Mouse (Mus musculus): Measurements from ENCODE around the gene Rnf144a. TPM values are rescaled to one million over a fixed set of nuclear protein-coding genes. Genes with fewer than 3 reads are reported as not detected.

Gene Rnf144a
- total and polyA plus RNA-seq, 2 experiments: 2.0 to 2.3 TPM

GRCm38 (mm10) chr12:26342086-26342485 lies 73.0 kb downstream of the Rnf144a start:
- Histone ChIP-seq H3K4me1 (ENCODE audit: control insufficient read depth, insufficient read depth, low read length) (no peaks in the 10 kb centered on the region; the same call in 1 of the 2 replicates), H3K79me2 (ENCODE audit: control insufficient read depth, insufficient read depth, low read length) (no peaks in the 10 kb centered on the region; the same call in 1 of the 2 replicates), H3K36me3 (ENCODE audit: control insufficient read depth, insufficient read depth, low read length) (no peaks in the 10 kb centered on the region), H3K9ac (ENCODE audit: low read depth, low read length) (no peak overlapping the region), H3K4me3 (ENCODE audit: insufficient read depth, low read depth, low read length) (no peak overlapping the region), H3K27ac (replicated peaks; ENCODE audit: insufficient read depth, low read depth, low read length) (peak overlapping the region; percentile 65), H3K27me3 (ENCODE audit: control insufficient read depth, insufficient read depth, low read length) (no peaks in the 10 kb centered on the region)
- DNase-seq (ENCODE audit: extremely low read depth, low read depth, low spot score): no peak
- 73% methylated on average over 4 of the region's 4 CpGs for WGBS
- TF ChIP-seq CTCF (IDR thresholded peaks at IDR 0.05; ENCODE audit: low read depth, low read length) (no peak), POLR2A (IDR thresholded peaks at IDR 0.05; ENCODE audit: extremely low read depth, insufficient read depth, low read length) (no peak)

- Histone ChIP-seq H3K27ac (replicated peaks; ENCODE audit: insufficient read depth, low read depth, low read length) (no peak overlapping the region), H3K36me3 (ENCODE audit: control insufficient read depth, insufficient read depth, low read length) (no peaks in the 10 kb centered on the region), H3K9ac (ENCODE audit: low read depth, low read length) (no peak overlapping the region), H3K79me2 (ENCODE audit: control insufficient read depth, insufficient read depth, low read length) (no peaks in the 10 kb centered on the region; the same call in 1 of the 2 replicates), H3K27me3 (ENCODE audit: control insufficient read depth, insufficient read depth, low read length) (no peaks in the 10 kb centered on the region), H3K4me3 (ENCODE audit: insufficient read depth, low read depth, low read length) (no peak overlapping the region), H3K4me1 (ENCODE audit: control insufficient read depth, insufficient read depth, low read length) (no peaks in the 10 kb centered on the region; the same call in 1 of the 2 replicates)
- TF ChIP-seq POLR2A (IDR thresholded peaks at IDR 0.05; ENCODE audit: extremely low read depth, insufficient read depth, low read length) (no peak), CTCF (IDR thresholded peaks at IDR 0.05; ENCODE audit: low read depth, low read length) (no peak)
- WGBS: 83% methylated on average over 4 of the region's 4 CpGs
- DNase-seq (ENCODE audit: extremely low read depth, low read depth, low spot score): no peak
Measured at GRCm38 (mm10) chr12:26340621-26341020, 74.4 kb downstream of the Rnf144a start.

GRCm38 (mm10) chr12:26339886-26340285 lies 75.2 kb downstream of the Rnf144a start:
- H3K9ac ChIP-seq (ENCODE audit: low read depth, low read length): no peak overlapping the region

GRCm38 (mm10) chr12:26339181-26339580 lies 75.9 kb downstream of the Rnf144a start:
- DNase-seq (ENCODE audit: extremely low read depth, low read depth, low spot score): no peak
- no peaks in the 10 kb centered on the region; the same call in 1 of the 2 replicates for H3K79me2 ChIP-seq (ENCODE audit: control insufficient read depth, insufficient read depth, low read length)
- no peak overlapping the region for H3K27ac ChIP-seq (replicated peaks; ENCODE audit: insufficient read depth, low read depth, low read length)
- no peaks in the 10 kb centered on the region; the same call in 1 of the 2 replicates for H3K4me1 ChIP-seq (ENCODE audit: control insufficient read depth, insufficient read depth, low read length)
- no peaks in the 10 kb centered on the region for H3K27me3 ChIP-seq (ENCODE audit: control insufficient read depth, insufficient read depth, low read length)
- H3K36me3 ChIP-seq (ENCODE audit: control insufficient read depth, insufficient read depth, low read length): no peaks in the 10 kb centered on the region
- TF ChIP-seq POLR2A (IDR thresholded peaks at IDR 0.05; ENCODE audit: extremely low read depth, insufficient read depth, low read length): no peak
- no peak for TF ChIP-seq CTCF (IDR thresholded peaks at IDR 0.05; ENCODE audit: low read depth, low read length)
- H3K9ac ChIP-seq (ENCODE audit: low read depth, low read length): no peak overlapping the region
- WGBS: 94% methylated on average over 8 of the region's 8 CpGs
- H3K4me3 ChIP-seq (ENCODE audit: insufficient read depth, low read depth, low read length): no peak overlapping the region

More at GRCm38 (mm10) chr12:26339886-26340285, 75.2 kb downstream of the Rnf144a start:
- TF ChIP-seq POLR2A (IDR thresholded peaks at IDR 0.05; ENCODE audit: extremely low read depth, insufficient read depth, low read length) (no peak), CTCF (IDR thresholded peaks at IDR 0.05; ENCODE audit: low read depth, low read length) (no peak)
- no peak for DNase-seq (ENCODE audit: extremely low read depth, low read depth, low spot score)
- no peak overlapping the region for H3K4me3 ChIP-seq (ENCODE audit: insufficient read depth, low read depth, low read length)
- no peaks in the 10 kb centered on the region; the same call in 1 of the 2 replicates for H3K79me2 ChIP-seq (ENCODE audit: control insufficient read depth, insufficient read depth, low read length)
- H3K4me1 ChIP-seq (ENCODE audit: control insufficient read depth, insufficient read depth, low read length): no peaks in the 10 kb centered on the region; the same call in 1 of the 2 replicates
- no peaks in the 10 kb centered on the region for H3K36me3 ChIP-seq (ENCODE audit: control insufficient read depth, insufficient read depth, low read length)
- H3K27ac ChIP-seq (replicated peaks; ENCODE audit: insufficient read depth, low read depth, low read length): no peak overlapping the region
- H3K27me3 ChIP-seq (ENCODE audit: control insufficient read depth, insufficient read depth, low read length): no peaks in the 10 kb centered on the region

GRCm38 (mm10) chr12:26333678-26334077 lies 81.4 kb downstream of the Rnf144a start:
- WGBS: 85% methylated on average over 1 of the region's 1 CpGs
- no peak for TF ChIP-seq CTCF (IDR thresholded peaks at IDR 0.05; ENCODE audit: low read depth, low read length)
- TF ChIP-seq POLR2A (IDR thresholded peaks at IDR 0.05; ENCODE audit: extremely low read depth, insufficient read depth, low read length): no peak
- H3K79me2 ChIP-seq (ENCODE audit: control insufficient read depth, insufficient read depth, low read length): no peaks in the 10 kb centered on the region
- H3K27me3 ChIP-seq (ENCODE audit: control insufficient read depth, insufficient read depth, low read length): no peaks in the 10 kb centered on the region
- no peak overlapping the region for H3K27ac ChIP-seq (replicated peaks; ENCODE audit: insufficient read depth, low read depth, low read length)
- DNase-seq (ENCODE audit: extremely low read depth, low read depth, low spot score): no peak
- H3K9ac ChIP-seq (ENCODE audit: low read depth, low read length): no peak overlapping the region
- no peaks in the 10 kb centered on the region for H3K4me1 ChIP-seq (ENCODE audit: control insufficient read depth, insufficient read depth, low read length)
- H3K36me3 ChIP-seq (ENCODE audit: control insufficient read depth, insufficient read depth, low read length): no peaks in the 10 kb centered on the region
- H3K4me3 ChIP-seq (ENCODE audit: insufficient read depth, low read depth, low read length): no peak overlapping the region

- H3K36me3 ChIP-seq (ENCODE audit: control insufficient read depth, insufficient read depth, low read length): no peaks in the 10 kb centered on the region
- no peak overlapping the region for H3K9ac ChIP-seq (ENCODE audit: low read depth, low read length)
- H3K79me2 ChIP-seq (ENCODE audit: control insufficient read depth, insufficient read depth, low read length): no peaks in the 10 kb centered on the region
- no peaks in the 10 kb centered on the region for H3K27me3 ChIP-seq (ENCODE audit: control insufficient read depth, insufficient read depth, low read length)
- no peak overlapping the region for H3K4me3 ChIP-seq (ENCODE audit: insufficient read depth, low read depth, low read length)
- H3K4me1 ChIP-seq (ENCODE audit: control insufficient read depth, insufficient read depth, low read length): no peaks in the 10 kb centered on the region
- no peak for DNase-seq (ENCODE audit: extremely low read depth, low read depth, low spot score)
- H3K27ac ChIP-seq (replicated peaks; ENCODE audit: insufficient read depth, low read depth, low read length): no peak overlapping the region
- WGBS: 83% methylated on average over 3 of the region's 3 CpGs
- TF ChIP-seq POLR2A (IDR thresholded peaks at IDR 0.05; ENCODE audit: extremely low read depth, insufficient read depth, low read length): no peak
- TF ChIP-seq CTCF (IDR thresholded peaks at IDR 0.05; ENCODE audit: low read depth, low read length): no peak
Measured at GRCm38 (mm10) chr12:26331048-26331447, 84.0 kb downstream of the Rnf144a start.
